Mouse (Mus musculus) testis, postnatal 10 days (tissue): ENCODE data around the gene Pik3c2g.
"Not testable (repeated sequence)": the region's sequence is repeated elsewhere in the genome, so short reads cannot be mapped to it uniquely, and the experiment has no call there.

Experiments used
- DNase-seq: peaks from one replicate; pipeline ENCODE4 v3.0.0; 2021; ENCODE audit warnings: low spot score

The Pik3c2g gene

DNA sequence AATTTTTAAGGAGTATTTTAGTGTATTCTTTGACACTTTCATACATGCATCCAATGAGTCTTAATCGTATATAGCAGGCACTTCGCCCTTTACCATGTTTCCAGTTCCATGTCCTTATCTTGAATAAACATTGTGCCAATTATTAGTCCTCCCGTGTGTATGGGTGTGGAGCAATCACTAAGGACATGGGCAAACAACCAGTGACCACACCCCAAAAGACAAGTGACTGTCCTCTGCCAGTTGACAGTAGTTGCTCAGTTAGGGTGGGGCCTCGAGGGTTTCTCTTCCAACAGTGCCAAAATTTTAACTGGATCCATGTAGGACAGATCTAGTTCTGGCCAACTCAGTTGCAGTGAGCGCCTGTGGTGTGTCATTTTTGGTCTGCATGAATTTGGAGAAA is 341.7 kb downstream of the Pik3c2g start:
- no peak for DNase-seq

DNA sequence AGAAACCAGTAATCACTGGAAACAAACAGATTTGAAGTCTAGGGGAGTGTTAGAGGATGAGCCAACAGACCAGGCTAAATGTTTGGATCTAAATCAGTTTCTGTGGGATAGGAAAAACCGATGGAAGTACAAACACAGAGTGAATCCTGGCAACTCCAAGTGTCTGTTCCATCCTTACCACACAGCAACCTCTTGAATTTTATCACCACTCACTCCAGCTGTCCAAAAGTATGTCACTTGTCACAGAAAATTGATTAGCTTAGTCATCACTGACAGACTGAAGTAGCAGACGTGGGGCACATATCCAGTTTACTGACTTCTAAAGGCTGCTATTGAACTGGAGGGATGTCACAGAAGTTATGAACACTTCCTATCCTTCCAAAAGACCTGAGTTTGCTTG is 347.8 kb downstream of the Pik3c2g start:
- DNase-seq = no peak

DNA sequence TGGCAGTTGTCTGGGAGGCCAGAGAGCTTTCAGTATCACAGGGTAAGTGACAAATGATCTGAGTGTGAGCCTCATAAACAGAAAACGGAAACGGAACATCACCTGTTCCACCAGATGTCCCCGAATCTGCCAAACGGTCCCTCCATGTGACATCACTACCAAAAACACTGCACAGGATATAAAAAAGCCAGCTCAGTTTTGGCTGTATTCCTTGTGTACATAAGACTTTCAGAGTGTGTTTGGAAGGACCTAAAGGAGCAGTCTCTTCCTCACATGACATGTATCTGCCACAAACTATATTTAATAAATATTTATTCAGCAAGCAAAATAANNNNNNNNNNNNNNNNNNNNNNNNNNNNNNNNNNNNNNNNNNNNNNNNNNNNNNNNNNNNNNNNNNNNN is 350.6 kb downstream of the Pik3c2g start:
- DNase-seq = not testable (repeated sequence)

DNA sequence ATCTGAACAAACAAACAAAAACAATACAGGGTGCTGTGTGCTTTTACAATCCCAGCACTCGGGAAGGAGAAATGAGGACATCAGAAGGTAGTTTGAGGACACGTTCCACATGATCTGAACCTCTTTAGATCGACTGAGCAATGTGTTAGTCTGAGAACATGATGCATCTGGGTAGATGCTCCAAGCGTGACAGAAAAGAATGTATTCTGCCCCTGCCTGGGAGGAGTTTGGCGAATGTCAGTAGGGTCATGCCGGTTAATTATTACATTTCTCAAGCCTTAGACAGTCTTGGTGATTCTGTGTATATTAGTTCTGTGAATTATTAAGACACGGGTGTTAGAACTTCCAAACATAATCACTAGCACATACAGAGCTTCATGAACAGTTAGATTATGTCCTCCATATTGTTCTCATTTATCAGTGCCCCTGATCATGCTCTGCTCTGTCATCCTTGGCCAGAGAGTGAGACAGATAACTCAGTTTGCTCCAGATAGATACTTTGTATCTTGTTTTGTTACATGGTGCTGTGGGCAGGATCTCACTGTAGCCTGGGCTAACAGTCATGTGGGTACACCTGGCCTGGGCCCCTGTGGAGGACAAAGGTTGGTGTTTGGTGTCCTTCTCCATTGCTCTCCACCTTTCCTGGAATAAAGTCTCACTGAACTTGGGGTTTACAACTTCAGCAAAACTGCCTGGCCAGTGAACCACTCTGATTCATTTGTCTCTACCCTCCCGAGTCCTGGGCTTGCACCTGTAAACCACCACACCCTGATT is 360.3 kb downstream of the Pik3c2g start:
- DNase-seq = no peak

DNA sequence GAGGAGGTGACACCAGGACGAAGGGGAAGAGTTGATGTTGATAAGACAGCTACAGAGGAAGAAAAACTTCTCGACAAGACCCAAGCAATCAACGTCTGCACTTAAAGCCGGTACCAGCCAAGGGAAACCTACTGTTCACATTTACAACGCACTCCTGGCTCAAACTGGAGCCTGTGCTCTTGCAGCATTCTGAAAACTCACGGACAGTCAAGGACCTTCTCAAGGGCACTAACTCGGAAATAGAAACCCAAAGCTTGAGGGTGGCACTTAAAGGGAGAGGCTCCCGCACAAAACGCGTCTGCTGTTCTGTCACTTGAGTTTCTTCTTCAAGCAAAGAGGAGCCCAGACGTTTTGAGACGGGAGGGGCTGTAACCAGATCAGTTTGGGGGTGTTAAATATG is 366.6 kb downstream of the Pik3c2g start:
- DNase-seq = no peak

DNA sequence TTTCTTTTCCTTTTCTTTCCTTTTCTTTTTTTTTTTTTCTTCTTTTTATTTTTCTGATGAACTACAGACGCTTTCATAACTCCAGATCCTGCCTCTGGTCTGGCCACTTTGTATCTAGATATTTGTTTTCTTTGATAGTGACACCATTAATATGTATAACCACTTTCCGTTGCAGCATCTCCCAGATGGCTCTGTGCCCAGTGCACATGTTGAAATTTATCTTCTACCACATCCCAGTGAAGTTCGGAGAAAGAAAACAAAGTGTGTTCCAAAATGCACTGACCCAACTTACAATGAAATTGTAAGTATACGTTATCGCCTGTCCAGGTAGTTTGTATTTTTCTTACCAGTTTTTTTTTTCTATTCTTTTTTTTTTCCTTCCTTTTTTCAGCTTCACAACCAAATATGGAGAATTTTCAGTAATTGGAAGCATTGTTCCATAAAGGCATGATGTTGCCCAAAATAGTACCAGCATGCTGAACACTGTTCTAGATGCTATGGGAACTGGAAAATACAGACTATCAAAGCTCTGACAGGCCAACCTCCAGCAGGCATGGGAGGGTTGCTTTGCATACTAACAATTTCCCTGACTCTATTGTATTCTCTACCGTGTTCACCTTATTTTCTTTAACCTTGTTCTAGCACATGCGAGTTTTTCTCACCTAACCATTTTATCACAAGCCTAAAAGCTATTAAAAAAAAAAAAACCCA is 370.7 kb downstream of the Pik3c2g start:
- DNase-seq = no peak

DNA sequence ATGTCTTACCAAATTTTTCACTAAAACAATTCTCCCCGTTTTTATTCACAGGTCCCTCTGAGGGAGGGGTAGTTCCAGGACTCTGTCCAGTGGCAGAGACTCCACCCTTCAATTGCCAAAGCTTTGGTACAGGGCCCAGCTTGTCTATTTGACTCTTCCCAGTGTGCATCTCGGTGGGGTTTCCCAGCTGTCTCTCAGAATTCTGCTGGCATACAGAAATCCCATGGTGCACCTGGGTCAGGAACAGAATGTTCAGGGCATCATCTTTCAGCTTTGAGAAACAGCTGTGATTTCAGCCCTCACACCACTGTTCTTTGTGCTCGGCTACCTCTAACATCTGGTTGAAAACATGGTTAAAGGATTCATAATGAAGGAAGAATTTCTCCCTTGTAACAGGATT is 376.8 kb downstream of the Pik3c2g start:
- no peak for DNase-seq

DNA sequence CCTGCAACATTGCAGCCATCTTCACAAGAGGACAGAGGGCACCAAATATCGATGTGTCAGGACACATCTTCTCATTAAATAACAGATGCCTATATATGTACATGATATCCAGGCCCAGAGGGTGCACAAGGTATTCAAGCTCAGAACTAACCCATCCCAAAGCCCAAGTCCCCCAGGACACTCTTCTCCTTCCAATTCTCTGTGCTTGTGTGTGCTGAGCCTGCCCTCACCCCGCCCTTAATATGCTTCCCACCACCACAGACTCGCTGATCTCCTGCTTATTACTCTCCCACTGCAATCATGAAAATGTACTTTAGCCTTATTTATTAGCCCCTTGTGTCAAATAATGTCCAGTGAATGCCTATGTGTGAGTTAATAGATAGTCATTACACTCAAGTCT is 377.9 kb downstream of the Pik3c2g start:
- no peak for DNase-seq

DNA sequence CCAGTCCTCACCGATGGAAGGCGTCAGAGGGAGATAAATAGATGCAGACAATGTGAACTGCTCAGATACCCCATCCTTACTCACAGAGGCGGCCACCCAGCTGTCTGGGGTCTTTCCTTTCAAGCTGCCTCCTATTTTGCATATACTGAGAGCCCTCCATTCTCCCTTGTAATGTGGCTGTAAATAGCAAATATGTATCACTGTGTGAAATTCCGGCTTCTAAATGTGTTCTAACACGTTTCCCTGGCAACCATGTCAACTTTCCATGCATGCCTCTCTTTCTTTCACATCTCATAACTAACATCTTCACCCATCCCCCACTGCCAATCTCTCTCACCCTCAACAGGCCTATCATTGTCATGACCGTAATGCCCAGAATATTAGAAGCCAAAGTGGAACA is 379.7 kb downstream of the Pik3c2g start:
- DNase-seq = no peak

DNA sequence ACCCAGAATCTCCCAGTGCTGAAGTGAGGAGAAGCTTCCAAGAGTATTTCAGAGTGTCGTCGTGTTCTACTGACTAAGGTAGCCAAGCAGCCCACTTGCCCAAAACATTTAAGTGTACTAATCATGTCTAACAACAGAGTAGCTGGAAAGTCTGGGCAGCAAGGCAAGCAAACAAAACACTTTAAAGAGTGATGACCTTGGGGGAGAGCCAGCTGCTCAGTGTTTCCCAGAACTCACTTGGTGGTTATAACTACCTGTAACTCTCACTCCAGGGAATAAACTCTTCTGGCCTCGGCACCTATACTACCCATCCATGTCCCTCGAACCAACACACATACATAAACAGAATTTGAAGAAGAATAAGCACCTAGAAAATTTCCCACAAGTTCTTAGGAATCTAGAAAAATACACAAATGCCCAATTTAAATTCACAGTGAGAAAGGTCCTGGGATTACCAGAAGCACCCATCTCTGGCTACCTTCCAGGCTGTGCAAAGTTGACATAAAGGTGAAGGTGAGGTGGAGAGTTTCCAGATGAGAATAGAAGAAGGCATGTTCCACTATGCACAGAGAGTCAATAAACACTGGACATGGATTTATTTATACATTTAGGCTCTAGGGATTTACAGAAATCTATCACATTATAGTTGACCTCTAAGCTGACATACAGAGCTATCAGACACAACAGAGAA is 384.7 kb downstream of the Pik3c2g start:
- no peak for DNase-seq

DNA sequence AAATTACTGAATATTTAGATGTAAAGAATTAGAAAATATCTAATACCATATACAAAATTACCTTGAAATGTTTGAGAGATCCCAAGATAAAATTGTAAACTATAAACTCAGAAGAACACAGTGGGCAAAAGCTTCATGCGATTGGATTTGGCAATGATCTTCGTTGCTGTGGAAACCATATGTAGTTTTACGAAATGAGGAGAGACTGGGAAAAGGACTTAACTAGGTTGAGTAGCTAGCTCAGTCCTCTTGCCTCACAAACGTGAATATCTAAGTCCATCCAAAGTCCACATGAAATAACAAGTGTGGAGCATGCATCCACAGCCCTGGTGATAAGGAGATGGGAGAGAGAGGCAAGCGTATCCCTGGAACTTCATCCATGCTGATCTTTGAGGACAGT is 387.6 kb downstream of the Pik3c2g start:
- no peak for DNase-seq

DNA sequence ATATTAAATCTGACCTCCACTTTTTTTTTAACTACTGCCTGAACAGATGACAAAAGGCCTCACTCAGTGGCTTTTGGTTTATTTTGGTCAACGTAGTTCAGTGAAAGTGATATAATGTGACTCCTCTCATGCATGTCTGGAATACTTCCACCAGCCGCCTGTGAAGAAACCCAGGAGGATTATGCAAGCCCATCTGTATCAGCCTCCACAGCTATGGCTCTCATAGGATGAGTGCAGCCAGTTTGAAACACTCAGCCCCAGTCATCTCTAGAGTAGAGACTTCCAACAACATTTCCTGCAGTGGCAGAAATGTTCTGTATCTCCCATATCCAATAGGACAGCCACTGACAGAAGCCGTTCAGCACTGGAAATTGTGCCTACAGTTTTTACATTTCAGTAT is 391.1 kb downstream of the Pik3c2g start:
- no peak for DNase-seq

DNA sequence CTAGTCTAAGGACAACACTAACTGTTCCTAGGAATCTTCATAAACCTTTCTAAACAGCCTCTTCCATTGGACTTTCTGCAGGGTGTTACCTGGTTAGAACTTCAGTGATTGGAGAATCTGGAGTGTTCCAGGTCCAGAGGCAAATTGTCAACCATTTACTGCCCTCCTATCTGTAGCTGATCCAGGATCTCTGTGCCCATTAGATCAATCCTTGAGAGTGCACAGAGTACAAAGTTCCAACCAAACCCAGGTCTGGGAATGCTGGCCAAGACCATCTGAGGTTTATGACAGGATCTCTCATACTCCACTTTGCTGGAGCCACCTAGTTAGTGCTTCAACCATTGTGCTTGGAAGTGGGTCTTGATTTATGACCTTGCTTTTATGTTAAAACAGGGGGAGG is 394.0 kb downstream of the Pik3c2g start:
- DNase-seq = no peak

DNA sequence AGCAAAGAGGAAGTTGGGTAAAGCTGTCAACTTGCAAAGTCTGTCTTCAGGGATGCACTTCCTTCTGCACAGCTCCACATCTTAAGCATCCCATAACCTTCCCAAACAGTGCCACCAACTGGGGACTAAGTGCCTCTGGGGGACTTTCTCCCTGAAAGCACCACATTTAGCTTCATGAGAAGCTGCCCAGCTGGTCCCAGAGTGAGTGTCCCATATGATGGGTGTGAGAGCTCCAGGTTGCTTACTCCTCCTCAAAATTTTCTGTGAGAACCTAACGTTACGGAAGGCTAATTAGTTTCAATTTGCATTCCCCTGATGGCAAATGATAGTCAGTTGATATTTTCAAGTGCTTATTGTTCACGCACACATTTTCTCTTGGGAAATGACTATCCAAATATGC is 397.0 kb downstream of the Pik3c2g start:
- DNase-seq = no peak

DNA sequence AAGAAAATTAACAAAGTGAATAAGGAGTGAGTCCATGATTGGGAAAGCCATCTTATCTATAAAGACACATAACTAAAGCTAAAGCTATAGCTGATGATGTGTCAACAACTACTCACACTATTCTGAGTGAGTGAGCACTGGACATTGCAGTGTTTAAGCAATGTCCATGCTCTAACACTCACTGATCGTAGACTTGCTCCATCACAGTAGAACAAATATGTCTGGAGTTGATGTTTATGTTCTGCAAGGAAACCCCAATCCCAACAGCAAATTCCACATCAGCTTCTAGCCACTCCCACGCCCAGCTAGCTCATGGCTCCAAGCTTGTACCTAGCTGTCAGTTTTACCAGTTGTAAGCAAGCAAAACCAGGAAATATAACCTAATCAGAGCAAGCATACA is 399.5 kb downstream of the Pik3c2g start:
- DNase-seq = no peak

DNA sequence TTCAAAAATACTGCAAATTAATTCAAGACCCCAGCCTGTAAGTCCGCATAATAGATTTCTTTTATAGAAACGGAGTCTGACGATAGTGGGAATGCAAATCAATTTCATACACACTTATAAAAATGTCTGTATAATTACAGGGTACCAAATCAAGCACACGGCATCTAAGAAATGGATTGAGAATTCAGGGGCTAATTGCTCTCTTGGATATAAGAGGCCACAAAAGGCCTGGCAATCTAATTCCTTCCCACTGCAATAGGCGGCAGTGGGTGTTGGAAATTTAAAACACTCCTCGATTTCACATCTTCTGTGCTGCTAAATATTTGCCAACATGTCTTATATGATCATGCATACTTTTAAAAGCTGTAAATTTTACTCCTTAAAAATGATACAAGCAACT is 402.1 kb downstream of the Pik3c2g start:
- DNase-seq = no peak

DNA sequence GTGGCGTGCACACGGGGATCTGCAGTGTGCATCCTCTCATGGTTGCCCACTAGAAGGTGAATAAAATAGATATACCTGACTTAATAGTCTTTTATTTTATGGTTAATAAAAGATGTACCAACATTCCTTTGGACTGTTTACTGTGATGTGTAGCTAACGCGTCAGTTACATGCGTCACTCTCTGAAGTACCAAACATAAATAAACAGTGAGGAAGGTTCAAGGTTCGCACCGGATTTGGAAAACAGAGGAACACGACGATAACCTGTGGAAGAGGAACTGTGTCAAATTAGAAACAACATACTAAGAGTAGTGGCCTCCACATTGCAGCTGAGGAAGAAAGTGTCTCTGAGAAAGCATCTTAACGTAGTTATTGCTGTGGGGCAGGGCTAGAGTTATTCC is 402.6 kb downstream of the Pik3c2g start:
- no peak for DNase-seq

DNA sequence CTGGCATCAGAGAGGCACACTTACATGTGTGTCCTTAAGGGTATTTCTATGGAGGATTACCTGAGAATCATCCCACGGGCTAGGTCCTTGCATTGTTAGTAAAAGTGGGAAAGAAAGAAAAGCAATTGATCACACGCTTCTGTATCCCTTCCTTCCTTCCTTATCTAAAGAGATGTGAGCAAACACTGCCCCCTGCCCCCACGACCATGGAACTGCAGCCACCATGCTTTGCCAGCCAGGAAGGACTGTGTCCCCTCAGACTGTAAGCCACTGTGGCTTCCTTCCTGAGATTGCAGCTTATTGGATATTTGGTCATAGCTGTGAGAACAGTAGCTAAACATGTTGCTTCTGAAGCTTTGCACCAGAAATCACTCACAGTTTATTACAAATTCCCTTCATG is 418.2 kb downstream of the Pik3c2g start:
- DNase-seq = no peak
